Mouse (Mus musculus): Measurements from ENCODE around the gene Gnb1l.

- TF ChIP-seq CHD2 (IDR thresholded peaks at IDR 0.05; ENCODE audit: low read depth, low read length) (no peak), ZNF384 (IDR thresholded peaks at IDR 0.05; ENCODE audit: low read depth, low read length) (no peak), MAFK (IDR thresholded peaks at IDR 0.05; ENCODE audit: insufficient read depth, low read depth, low read length) (no peak), HCFC1 (IDR thresholded peaks at IDR 0.05; ENCODE audit: borderline replicate concordance, insufficient read depth, low read length) (no peak)
These were observed 13.6 kb upstream of the Gnb1l start for GRCm38 (mm10) chr16:18484794-18485435.
